Mouse (Mus musculus) T-cell, adult 2 months (primary cell): ENCODE measurements around the gene Hivep3.

Source experiments
- DNase-seq: peaks from one replicate; pipeline ENCODE4 v3.0.0; 2022; ENCODE audit warnings: low spot score

The Hivep3 gene

DNA sequence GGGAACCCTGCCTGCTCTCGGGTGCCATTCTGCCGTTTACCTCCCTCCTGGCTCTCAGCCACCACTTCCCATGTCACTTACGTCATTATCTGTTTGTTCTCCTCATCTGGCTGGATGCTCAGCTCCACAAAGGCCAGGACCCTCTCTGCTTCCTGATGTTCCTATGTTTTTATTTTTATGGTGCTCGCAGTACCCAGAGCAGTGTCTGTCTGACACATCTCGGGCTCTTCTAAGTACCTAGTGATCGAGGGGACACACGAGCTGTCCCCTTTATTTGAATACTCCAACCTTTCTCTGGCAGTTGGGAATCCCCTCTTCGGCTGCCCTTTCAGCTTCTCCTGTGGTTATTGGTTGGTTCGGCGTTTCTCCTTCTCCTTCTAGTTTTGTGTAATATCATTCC is 325.2 kb downstream of the Hivep3 start:
- no peak for DNase-seq

- DNase-seq: no peak
Measured at GRCm38 (mm10) chr4:120061727-120062126, 328.1 kb downstream of the Hivep3 start.

DNA sequence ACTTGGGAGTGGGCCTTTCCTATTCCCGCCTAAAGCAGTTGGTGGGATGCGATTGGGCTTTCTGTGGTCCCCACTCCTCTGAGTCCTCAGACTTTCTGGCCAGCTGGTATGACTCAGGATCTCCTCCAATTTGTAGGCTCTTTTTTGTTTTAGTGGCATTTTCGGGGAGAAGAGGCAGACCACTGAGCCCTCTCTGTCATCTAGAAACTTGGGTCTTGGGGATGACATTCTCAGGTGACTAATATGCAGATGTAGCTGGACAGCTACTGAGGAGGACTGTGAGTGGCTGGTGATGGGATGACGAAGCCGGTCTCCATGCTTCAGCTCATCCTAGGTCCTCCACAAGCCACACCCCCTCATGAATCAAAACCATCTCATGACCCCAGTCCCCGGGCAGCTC is 328.6 kb downstream of the Hivep3 start:
- DNase-seq: no peak

GRCm38 (mm10) chr4:120062754-120063153 is 329.2 kb downstream of the Hivep3 start:
- DNase-seq: no peak

DNA sequence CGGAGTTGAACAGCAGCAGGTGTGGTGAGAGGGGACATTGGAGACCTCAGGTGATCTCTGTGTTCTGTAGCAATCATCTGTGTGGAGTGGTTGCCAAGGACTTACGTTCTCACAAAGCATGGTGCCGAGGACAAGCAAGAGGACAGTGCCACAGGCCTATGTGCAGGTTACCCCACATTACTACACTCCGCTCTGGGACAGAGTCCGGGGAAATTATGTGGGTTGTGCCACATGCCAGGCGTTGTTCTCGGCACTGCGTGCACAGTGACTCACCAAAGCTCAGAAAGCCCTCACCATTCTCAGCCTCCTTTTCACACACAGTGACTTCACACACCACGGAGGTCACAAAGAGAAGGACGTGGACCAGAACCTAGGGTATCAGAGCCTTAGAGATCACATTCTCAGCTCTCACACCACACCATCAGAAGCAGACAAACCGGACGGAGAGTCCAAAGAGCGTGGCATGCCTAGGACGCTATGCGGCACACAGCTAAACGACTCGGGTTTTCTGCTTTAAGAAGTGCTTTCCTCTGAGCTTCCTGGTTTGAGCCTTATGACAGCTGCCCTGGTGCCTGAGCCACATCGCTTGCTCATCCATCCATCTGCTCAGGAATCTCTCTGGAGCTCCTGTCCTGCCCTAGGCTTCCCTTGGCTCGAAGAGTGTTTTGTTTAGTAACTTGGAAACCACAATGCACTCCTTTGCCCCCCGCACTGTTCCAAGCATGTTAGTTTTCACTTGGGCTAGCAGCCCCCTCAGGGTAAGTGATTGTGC is 330.0 kb downstream of the Hivep3 start:
- DNase-seq: no peak

GRCm38 (mm10) chr4:120064696-120065095 is 331.1 kb downstream of the Hivep3 start, which contains the start of gene AL607142.1:
Gene AL607142.1, plus strand, starts transcription at chr4:120064996.
- DNase-seq: no peak

DNA sequence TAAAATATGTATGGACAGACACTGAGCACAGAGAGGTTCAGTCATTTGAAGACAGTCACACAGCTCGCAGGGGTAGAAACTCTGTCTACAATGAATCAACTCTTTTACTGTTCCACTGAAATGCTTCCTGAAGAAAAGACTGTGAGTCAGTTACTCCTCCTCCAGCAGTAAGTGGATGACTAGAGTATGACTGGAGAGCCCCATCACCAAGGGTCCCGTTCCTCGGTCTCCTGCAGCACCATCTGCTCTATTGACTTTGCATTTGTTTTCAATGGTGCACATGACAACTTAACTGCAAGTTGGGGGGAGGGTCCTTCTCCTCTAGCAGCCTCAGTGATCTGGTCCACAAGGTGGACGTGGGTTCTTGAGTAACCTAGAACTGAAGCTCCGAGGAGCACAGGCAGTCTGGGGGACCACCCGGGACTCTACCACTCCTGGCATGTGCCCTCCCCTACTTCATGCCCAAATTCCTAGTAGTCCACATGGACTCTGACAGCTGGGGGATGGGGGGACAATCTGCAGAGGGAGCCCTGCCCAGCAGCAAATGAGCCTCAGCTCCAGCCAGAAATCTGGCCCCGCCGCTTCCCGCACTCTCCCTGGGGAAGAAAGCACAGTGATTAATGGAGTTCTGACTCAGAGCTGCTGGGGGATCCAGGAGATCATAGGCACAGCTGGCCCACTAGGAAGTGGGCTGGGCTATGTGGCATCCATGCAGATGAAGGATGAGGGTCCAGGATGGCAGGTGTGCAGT is 333.4 kb downstream of the Hivep3 start:
- DNase-seq: no peak

DNA sequence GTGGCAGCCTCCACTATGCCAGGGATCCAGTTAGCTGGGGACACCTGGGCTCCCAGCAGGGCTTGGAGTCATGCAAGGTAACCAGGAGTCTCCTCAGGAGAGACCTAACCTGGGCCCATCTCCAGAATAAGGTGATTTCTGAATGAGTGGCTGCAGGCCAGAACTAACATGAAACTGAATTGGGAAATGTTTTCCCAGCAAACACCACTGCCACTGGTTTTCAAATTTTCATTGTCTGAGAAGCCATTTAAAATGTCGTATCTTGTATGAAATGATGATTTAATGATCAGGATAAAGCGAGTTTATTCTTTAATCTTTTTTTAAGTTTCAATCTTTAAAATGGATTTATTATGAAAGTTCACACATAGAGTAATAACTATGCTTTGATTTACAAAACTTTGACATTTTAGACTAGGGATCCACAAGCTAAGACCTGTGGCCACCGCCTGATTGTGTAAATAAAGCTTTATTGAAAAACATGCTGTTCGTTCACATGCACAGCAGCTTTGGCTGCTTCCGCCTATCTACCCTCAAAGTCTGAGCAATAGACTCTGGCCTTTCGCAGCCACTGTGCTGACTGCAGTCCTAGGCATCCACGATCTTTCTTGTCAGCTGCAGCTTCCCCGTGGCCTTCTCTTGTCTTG is 334.1 kb downstream of the Hivep3 start:
- DNase-seq: no peak

GRCm38 (mm10) chr4:120068883-120069581 is 335.4 kb downstream of the Hivep3 start:
- no peak for DNase-seq

DNA sequence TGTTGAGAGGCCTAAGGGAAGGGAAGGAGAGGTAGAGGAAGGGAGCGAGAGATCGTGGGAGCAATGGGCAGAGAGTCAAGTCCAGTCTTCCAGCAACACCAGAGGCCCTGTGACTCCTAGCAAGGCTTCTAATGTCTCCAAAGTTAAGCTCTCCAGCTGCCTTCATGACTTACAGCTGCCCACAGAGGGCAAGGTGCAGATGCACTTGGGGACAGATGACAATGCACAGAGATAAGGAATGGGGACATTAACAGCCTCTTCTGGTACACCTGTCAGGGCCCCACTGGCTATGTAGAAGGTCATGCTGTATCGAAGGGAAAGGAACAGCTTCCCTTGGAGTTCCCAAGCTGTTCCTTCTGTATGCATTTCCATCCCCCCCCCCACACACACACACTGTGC is 336.0 kb downstream of the Hivep3 start:
- DNase-seq: no peak

GRCm38 (mm10) chr4:120071411-120071810 is 337.8 kb downstream of the Hivep3 start:
- DNase-seq: no peak

DNA sequence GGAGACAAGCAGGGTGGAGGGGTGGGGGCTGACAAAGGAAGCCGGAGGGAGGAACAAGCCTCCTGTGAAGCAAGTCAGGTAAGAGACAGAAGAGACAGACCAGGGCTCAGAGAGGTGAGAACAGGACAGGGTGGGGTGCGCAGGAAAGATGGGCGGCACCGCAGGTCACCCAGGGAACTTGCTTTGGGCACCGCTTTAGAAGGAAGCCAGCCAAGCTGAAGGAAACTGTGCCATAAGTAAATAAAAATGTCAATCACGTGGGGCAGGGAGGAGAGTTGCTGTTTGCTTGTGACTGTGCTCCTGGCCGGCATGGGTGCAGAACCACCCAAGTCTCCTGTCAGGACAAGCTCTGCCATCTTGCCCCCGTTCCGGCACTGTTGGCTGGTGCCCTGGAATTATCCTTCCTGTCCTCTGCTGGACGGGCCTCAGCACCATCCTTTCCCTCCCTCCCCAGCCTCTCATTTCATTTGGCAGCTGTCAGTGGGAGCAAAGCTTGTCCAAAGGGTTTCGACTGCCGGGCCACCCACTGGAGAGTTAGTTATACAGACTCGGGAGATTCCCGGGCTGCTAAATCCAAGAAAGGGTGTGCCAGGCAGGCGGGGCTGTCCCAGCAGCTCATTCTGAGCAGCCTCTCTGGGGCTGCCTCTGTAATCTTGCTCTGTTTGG is 338.4 kb downstream of the Hivep3 start:
- DNase-seq: no peak

DNA sequence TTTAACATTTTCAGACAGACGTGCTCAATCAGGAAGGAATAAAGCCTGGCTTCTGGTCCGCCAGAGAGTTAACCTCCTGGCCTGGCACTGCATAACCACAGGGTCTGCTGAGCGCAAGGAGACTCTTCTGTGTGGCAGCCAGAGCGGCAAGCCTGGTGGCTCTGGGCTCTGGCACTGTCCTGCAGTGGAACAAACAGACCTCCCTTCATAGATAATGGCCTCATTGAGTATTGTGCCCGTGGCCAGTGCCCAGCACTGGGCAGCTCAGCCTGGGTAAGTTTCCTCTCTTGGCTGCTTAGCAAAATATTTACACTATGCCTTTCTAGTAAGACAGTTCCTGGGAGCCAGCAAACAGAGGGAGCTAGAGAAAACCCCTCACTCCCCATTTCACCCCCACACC is 340.5 kb downstream of the Hivep3 start:
- DNase-seq: no peak

- DNase-seq: no peak
Measured at GRCm38 (mm10) chr4:120077322-120077721, 343.7 kb downstream of the Hivep3 start.

DNA sequence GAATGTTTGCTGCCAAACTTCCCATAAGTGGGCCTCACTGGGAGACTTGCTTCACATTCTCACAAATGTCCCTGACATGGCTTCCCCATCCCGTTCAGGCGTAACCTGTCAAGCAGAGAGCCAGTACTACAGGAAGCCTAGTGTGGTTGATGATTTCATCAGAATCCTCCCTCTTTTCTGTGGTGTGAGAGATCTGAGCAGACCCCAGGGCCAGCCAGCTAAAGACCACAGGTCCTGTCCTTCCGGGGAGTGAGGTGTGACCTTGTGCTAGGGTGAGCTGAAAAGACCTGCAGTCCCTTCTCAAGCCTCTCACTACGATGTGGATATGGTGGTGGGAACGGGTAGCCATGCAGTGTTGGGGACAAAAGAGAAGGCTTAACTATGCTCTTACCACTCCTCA is 348.9 kb downstream of the Hivep3 start:
- DNase-seq: no peak

- no peak for DNase-seq
Measured at GRCm38 (mm10) chr4:120083700-120084099, 350.1 kb downstream of the Hivep3 start.

DNA sequence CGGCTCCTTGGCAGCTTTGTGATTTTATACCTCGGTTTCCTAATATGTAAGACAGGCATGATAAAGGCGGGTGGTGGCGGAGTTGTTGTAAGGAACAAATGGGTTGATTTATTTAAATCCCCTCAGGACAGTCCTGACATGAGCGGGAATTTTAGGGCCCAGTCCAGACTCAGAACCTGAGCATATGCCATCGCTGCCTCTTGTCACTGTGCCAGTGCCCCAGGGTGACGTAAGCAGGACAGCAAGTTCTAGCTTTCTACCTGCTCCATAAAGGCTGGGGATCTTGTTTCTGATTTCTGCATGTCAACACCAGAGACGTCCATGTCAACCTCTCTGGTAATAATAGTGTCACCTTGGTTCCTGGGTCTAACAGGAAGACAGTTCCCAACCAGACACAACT is 356.0 kb downstream of the Hivep3 start:
- DNase-seq: no peak

DNA sequence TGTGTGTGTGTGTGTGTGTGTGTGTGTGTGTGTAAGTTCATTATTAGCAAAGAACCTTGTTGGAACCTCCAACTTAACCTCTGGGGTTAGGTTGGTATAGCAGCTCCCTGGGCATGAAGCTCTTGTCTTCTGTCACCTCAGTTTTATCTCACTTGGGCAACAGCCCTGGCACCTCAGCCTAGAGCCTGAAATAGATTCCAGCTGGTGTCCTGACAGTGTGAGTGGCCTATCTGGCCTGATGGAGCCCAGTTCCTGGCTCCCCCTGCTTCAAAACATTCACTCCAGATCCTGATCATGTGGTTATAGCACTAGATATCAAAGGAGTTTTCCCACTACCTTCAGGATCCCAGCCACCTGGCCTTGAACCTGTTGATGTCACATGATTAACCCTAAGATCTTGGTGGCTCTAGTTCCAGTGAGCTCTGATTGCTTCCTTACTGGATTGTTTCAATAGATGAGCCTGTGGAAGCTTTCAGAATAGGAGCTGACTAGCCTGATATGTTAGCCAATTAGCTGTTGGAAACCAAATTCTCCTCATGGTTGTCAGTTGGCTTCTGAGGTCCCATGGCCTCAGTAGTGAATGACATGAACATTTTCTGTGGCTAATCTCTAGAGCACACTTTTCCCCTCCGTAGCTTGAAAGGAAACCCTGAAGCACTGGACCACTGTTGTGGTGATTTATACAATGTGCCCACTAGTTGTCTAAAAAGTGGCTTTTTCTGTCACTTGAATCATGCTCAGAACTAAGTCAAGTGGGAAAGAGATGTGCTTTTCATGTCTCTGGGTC is 358.6 kb downstream of the Hivep3 start:
- DNase-seq: no peak

GRCm38 (mm10) chr4:120096935-120097334 is 363.4 kb downstream of the Hivep3 start:
- no peak for DNase-seq

- DNase-seq: no peak
Measured at GRCm38 (mm10) chr4:120101186-120101585, 367.6 kb downstream of the Hivep3 start.

DNA sequence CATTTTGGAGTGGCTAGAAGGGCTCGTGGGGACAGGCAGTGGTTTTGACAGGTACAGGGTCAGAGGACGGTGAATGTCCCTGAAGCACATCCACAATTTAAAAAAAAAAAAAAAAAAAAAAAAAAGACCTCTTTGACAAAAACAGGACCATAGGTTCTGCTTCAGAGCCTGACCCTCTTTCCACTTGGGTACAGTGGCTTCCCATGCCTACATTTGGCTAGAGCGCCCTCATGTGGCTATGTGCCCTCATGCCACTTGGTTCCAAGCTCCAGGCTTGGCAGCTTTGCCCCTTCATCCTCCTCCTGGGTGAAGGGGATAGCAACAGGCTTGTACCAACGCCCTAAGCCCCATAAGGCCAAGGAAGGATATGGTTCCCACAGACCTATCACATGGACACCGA is 371.0 kb downstream of the Hivep3 start:
- peak; percentile 16 for DNase-seq
